Mouse (Mus musculus) macrophage (primary cell): ENCODE data around the gene Hlcs. TPM values are rescaled to one million over a fixed set of nuclear protein-coding genes. Genes with fewer than 3 reads are reported as not detected.

Experiments
- H3K27ac ChIP-seq: fragments of 350-480 bp; formaldehyde crosslinking; 2 replicates; pipeline ENCODE4 v1.9.0; 2021
- H3K36me3 ChIP-seq: fragments of 350-480 bp; formaldehyde crosslinking; 2 replicates; pipeline ENCODE4 v1.9.0; 2021; ENCODE audit errors: inconsistent target
- H3K4me3 ChIP-seq: fragments of 350-480 bp; formaldehyde crosslinking; 2 replicates; pipeline ENCODE4 v1.9.0; 2021; ENCODE audit errors: inconsistent target
- H3K79me2 ChIP-seq: fragments of 350-480 bp; formaldehyde crosslinking; 2 replicates; pipeline ENCODE4 v1.9.0; 2021; ENCODE audit errors: inconsistent target
- WGBS: methylation state at CpG from one replicate; pipeline ENCODE4 v1.1.7; 2026; ENCODE audit warnings: inconsistent platforms; ENCODE audit not compliant: missing documents; 5-methylcytosine and 5-hydroxymethylcytosine counted together
- polyA plus RNA-seq: library from polyadenylated mRNA; stranded (reverse); fragments of 250-400 nt; gene quantifications from 3 replicates; pipeline ENCODE4 v1.2.4, GENCODE M21; 2018; ENCODE audit warnings: inconsistent platforms

Gene Hlcs
- polyA plus RNA-seq, 1 experiment from 2014 or later: 5.2 TPM

DNA sequence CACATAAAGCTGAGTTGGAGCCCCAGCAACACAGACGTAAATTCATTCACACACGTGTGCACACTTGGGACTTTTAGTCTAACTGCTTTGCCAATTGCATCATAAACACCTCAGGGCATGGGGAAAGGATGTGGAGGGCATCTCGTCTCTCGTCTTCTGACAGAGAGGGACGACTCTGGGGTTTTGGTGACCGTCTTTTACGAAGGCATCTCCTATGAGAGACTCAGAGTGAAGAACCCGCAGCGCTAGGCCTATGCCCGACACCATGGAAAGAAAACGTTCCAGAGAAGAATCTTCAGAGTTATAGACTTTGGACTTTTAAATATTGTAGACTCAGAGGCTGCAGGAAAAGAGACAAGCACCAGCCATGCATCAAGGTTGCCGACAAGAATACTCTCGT is 61.6 kb downstream of the Hlcs start:
- Histone ChIP-seq H3K4me3 (no peak overlapping the region), H3K27ac (no peak overlapping the region), H3K79me2 (no peaks in the 10 kb centered on the region), H3K36me3 (no peaks in the 10 kb centered on the region)
- 96% methylated on average over 13 of the region's 13 CpGs for WGBS

DNA sequence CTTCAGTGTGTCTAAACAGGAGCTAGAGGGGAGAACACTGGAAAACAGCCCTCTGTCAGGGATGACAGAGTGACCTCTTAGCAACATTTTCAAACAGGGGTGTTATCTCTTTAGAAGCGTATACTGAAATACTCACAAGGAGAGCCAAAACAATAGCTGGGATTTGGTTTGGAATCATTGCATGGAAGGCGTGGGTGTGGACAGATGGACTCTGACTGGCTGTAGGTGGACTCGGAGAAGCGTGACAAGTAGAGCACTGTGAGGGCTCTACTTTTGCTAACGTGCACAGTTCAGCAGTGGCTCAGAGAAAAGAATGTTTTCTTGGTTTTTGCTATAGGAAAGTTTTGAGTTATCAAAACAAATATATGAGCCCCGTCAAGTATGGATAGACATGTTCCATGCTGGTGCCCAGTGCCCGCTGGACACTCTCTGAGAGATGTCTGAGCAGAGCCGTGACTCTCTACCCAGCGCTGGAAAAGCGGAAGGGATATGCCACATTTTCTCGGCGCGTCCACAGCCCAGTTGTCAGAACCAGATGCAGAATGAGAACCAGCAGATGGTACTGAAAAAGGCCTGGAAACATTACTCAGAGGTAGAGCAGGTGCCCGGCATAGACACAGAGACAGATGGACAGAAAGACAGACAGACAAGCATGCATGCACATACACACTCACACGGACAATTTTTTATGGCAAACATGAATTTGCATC is 62.6 kb downstream of the Hlcs start:
- whole genome bisulfite sequencing: 91% methylated on average over 15 of the region's 15 CpGs
- Histone ChIP-seq H3K4me3 (no peak overlapping the region), H3K27ac (no peak overlapping the region), H3K36me3 (no peaks in the 10 kb centered on the region), H3K79me2 (no peaks in the 10 kb centered on the region)

DNA sequence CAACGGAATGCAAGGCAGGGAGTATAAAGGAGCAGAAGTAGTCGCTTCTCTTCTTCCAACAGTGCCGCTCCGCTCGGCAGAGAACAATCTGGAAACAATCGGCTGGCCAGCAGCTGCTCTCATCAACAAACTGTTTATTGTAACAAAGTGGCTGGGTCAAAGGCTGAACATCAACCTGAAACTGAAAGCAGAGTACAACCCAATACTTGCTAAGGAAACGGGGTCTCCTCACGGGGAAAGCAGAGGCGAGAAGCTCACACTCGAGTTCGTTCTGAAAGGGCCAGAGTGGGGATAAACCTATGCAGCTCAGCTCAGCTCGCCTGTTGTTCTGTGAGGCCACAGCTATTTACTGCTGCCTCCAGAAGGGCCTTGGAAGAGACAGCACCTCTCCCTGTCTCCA is 63.2 kb downstream of the Hlcs start:
- Histone ChIP-seq H3K4me3 (no peak overlapping the region), H3K36me3 (no peaks in the 10 kb centered on the region), H3K27ac (no peak overlapping the region), H3K79me2 (no peaks in the 10 kb centered on the region)
- WGBS: 81% methylated on average over 12 of the region's 12 CpGs

DNA sequence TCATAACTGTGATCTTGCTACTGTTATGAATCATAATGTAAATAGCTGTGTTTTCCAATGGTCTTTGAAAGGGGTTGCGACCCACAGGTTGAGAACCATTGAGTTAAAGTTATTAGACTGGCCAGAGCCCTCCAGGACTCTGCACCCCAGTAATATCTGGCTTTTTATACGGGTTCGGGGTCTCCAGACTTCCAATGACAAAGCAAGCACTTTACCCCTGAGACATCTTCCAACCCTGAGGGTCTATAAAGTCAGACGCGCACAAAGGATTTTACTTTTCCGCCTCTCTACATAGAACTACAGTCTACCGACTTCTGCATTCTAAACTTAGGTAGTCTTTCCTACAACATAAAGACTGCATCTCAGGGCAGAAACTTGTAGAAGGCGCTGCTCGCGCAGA is 63.7 kb downstream of the Hlcs start:
- H3K4me3 ChIP-seq: no peak overlapping the region
- 97% methylated on average over 10 of the region's 10 CpGs for WGBS
- no peaks in the 10 kb centered on the region for H3K79me2 ChIP-seq
- no peak overlapping the region for H3K27ac ChIP-seq
- H3K36me3 ChIP-seq: no peaks in the 10 kb centered on the region

DNA sequence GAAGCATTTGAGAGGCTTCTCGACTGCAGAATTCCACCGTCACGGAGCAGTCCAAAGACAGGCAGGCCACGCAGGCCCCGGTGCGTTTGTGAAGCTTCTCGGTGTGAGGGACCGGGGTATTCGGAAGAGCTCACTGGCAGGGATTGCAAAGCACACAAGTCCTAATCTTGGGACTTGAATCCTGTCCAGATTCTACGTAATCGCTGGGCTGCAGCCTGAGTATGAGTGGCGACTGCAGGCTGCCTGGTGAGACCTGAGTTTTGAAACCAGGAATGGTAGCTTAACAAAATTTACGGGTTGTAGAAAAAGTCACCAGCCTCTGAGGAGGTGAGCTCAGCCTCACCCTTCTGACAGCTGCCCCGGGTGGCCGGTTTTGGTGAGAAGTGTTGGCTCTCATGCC is 64.7 kb downstream of the Hlcs start:
- H3K4me3 ChIP-seq: no peak overlapping the region
- WGBS: 94% methylated on average over 15 of the region's 15 CpGs
- H3K27ac ChIP-seq: no peak overlapping the region
- H3K36me3 ChIP-seq: no peaks in the 10 kb centered on the region
- H3K79me2 ChIP-seq: no peaks in the 10 kb centered on the region

GRCm38 (mm10) chr16:94246976-94247375 is 66.4 kb downstream of the Hlcs start:
- H3K79me2 ChIP-seq: no peaks in the 10 kb centered on the region
- H3K27ac ChIP-seq: no peak overlapping the region
- WGBS: 74% methylated on average over 8 of the region's 8 CpGs
- no peak overlapping the region for H3K4me3 ChIP-seq
- no peaks in the 10 kb centered on the region for H3K36me3 ChIP-seq

GRCm38 (mm10) chr16:94246058-94246784 is 67.2 kb downstream of the Hlcs start:
- WGBS: 68% methylated on average over 16 of the region's 17 CpGs
- no peaks in the 10 kb centered on the region for H3K79me2 ChIP-seq
- H3K36me3 ChIP-seq: no peaks in the 10 kb centered on the region
- no peak overlapping the region for H3K4me3 ChIP-seq
- H3K27ac ChIP-seq: peak overlapping the region; percentile 19; the same call in 1 of the 2 replicates

DNA sequence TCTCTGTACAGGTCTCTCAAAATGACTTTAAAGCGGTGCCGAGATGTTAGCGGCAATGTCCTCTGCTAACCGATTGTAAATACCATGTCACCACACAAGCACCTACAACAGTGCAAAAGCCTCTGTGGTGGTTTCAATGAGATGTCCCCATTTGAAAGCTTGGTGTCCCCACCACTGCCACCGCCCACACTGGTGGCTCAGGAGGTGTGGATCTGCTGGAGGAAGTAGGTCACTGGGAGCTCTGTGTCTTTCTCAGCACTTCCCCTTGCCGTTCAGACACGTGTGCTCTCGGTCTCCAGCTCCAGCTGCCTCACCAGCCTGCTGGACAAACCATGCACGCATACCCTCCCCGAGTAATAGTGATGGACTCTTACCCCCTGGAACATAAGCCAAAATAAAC is 72.2 kb downstream of the Hlcs start:
- H3K4me3 ChIP-seq: no peak overlapping the region
- H3K79me2 ChIP-seq: no peaks in the 10 kb centered on the region
- WGBS: 40% methylated on average over 10 of the region's 10 CpGs
- H3K36me3 ChIP-seq: no peaks in the 10 kb centered on the region
- H3K27ac ChIP-seq: peak overlapping the region; percentile 52

GRCm38 (mm10) chr16:94240190-94240589 is 73.2 kb downstream of the Hlcs start:
- peak overlapping the region; percentile 52 for H3K27ac ChIP-seq
- no peaks in the 10 kb centered on the region for H3K79me2 ChIP-seq
- H3K36me3 ChIP-seq: no peaks in the 10 kb centered on the region
- WGBS: 8% methylated on average over 2 of the region's 2 CpGs
- no peak overlapping the region for H3K4me3 ChIP-seq

- H3K36me3 ChIP-seq: no peaks in the 10 kb centered on the region
- no peak overlapping the region for H3K4me3 ChIP-seq
- WGBS: 43% methylated on average over 6 of the region's 6 CpGs
- H3K27ac ChIP-seq: 0 out of 2 replicates have a peak overlapping the region, but pooled peaks have one; percentile 5
- H3K79me2 ChIP-seq: no peaks in the 10 kb centered on the region
Measured at GRCm38 (mm10) chr16:94239567-94239966, 73.8 kb downstream of the Hlcs start.

- H3K4me3 ChIP-seq: no peak overlapping the region
- no peaks in the 10 kb centered on the region for H3K36me3 ChIP-seq
- WGBS: 81% methylated on average over 5 of the region's 7 CpGs
- 0 out of 2 replicates have a peak overlapping the region, but pooled peaks have one; percentile 5 for H3K27ac ChIP-seq
- H3K79me2 ChIP-seq: no peaks in the 10 kb centered on the region
Measured at GRCm38 (mm10) chr16:94239146-94239545, 74.2 kb downstream of the Hlcs start.

- no peak overlapping the region for H3K27ac ChIP-seq
- no peaks in the 10 kb centered on the region for H3K79me2 ChIP-seq
- 92% methylated on average over 6 of the region's 6 CpGs for WGBS
- no peaks in the 10 kb centered on the region for H3K36me3 ChIP-seq
- H3K4me3 ChIP-seq: no peak overlapping the region
Measured at GRCm38 (mm10) chr16:94237130-94237484, 76.3 kb downstream of the Hlcs start.

DNA sequence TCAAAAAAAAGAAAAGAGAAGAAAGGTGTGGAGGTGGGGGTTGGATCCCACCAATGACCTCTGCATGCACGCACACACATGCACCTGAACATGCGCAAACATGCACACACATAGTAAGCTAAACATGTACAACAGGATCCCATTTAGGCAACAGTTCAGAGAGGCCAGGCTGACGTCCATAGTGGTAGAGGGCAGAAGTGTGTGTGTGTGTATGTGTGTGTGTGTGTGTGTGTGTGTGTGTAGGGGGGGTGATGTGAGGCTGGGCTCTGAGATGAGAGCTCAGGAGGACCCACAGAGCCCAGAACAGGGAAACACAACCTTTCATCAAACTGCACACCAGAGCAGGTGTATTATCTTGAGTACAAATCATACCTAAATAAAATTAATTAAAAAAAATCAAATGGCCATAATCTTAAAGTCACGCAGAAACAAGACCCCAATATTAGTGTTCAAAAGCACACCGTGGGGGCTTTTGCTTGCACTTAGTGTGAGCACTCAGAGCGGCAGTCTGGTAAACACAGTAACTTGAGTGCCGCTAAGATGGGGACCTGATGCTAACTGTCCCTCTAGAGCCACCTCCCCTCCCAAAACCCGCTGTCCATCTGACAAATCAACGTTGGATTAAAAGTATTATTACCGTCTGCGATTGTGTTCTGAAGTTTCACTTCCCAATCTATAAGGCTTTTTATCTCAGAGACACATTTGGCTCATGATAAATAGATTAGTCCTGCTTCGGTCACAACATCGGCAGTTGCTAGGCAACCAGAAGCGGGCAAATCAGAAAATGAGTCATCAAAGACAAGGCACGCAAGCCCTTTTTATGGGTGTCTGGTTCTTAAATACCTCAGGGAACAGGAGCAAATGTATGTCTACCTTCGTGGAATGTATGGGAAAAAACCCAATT is 76.9 kb downstream of the Hlcs start:
- WGBS: 78% methylated on average over 16 of the region's 16 CpGs
- Histone ChIP-seq H3K79me2 (no peaks in the 10 kb centered on the region), H3K4me3 (no peak overlapping the region), H3K27ac (no peak overlapping the region), H3K36me3 (no peaks in the 10 kb centered on the region)

GRCm38 (mm10) chr16:94235718-94236117 is 77.7 kb downstream of the Hlcs start:
- no peaks in the 10 kb centered on the region for H3K79me2 ChIP-seq
- no peak overlapping the region for H3K4me3 ChIP-seq
- no peaks in the 10 kb centered on the region for H3K36me3 ChIP-seq
- 91% methylated on average over 6 of the region's 6 CpGs for WGBS
- no peak overlapping the region for H3K27ac ChIP-seq

- 68% methylated on average over 4 of the region's 4 CpGs for WGBS
- Histone ChIP-seq H3K4me3 (no peak overlapping the region), H3K36me3 (no peaks in the 10 kb centered on the region)
Measured at GRCm38 (mm10) chr16:94234202-94234601, 79.2 kb downstream of the Hlcs start.

More at GRCm38 (mm10) chr16:94234202-94234601, 79.2 kb downstream of the Hlcs start:
- Histone ChIP-seq H3K79me2 (no peaks in the 10 kb centered on the region), H3K27ac (no peak overlapping the region)
